Mouse (Mus musculus): ENCODE measurements around the gene Zdhhc13. TPM values are rescaled to one million over a fixed set of nuclear protein-coding genes. Genes with fewer than 3 reads are reported as not detected.

The Zdhhc13 gene
- polyA plus RNA-seq, 2 experiments, result 28.5 to 30.5 TPM

GRCm38 (mm10) chr7:48773333-48773732 is 15.5 kb upstream of the Zdhhc13 start:
- Histone ChIP-seq H3K27ac (replicated peaks; ENCODE audit: low read depth, low read length) (no peak overlapping the region), H3K4me3 (replicated peaks; ENCODE audit: low read length) (no peak overlapping the region), H3K9me3 (ENCODE audit: control insufficient read depth, low read length) (no peaks in the 10 kb centered on the region), H3K9ac (ENCODE audit: low read depth, low read length, severe bottlenecking) (no peak overlapping the region), H3K27me3 (ENCODE audit: control insufficient read depth, insufficient read depth, low read length) (no peaks in the 10 kb centered on the region), H3K36me3 (ENCODE audit: control insufficient read depth, insufficient read depth, low read length) (no peaks in the 10 kb centered on the region), H3K4me2 (replicated peaks; ENCODE audit: low read depth, low read length, severe bottlenecking) (no peak overlapping the region), H3K4me1 (ENCODE audit: control insufficient read depth, insufficient read depth, low read length) (no peaks in the 10 kb centered on the region)
- ATAC-seq (ENCODE audit: low FRiP score, low read depth) (no peak), DNase-seq (ENCODE audit: low spot score) (no peak)
- no peak for TF ChIP-seq POLR2A (IDR thresholded peaks at IDR 0.05; ENCODE audit: borderline replicate concordance, extremely low read depth, insufficient read depth, insufficient read length)
- 67% methylated on average over 5 of the region's 5 CpGs for WGBS

- Histone ChIP-seq H3K27ac (replicated peaks; ENCODE audit: low read depth, low read length) (no peak overlapping the region), H3K4me2 (replicated peaks; ENCODE audit: low read depth, low read length, severe bottlenecking) (no peak overlapping the region), H3K36me3 (ENCODE audit: control insufficient read depth, insufficient read depth, low read length) (no peaks in the 10 kb centered on the region), H3K4me1 (ENCODE audit: control insufficient read depth, insufficient read depth, low read length) (no peaks in the 10 kb centered on the region), H3K9me3 (ENCODE audit: control insufficient read depth, low read length) (no peaks in the 10 kb centered on the region), H3K27me3 (ENCODE audit: control insufficient read depth, insufficient read depth, low read length) (no peaks in the 10 kb centered on the region), H3K4me3 (replicated peaks; ENCODE audit: low read length) (no peak overlapping the region), H3K9ac (ENCODE audit: low read depth, low read length, severe bottlenecking) (no peak overlapping the region)
- WGBS, result 92% methylated on average over 1 of the region's 1 CpGs
- TF ChIP-seq POLR2A (IDR thresholded peaks at IDR 0.05; ENCODE audit: borderline replicate concordance, extremely low read depth, insufficient read depth, insufficient read length), result no peak
- DNase-seq (ENCODE audit: low spot score) (no peak), ATAC-seq (ENCODE audit: low FRiP score, low read depth) (no peak)
Observed at GRCm38 (mm10) chr7:48774633-48775032, 14.2 kb upstream of the Zdhhc13 start.

- ATAC-seq (ENCODE audit: low FRiP score, low read depth), result no peak
Observed at GRCm38 (mm10) chr7:48775436-48775835, 13.4 kb upstream of the Zdhhc13 start.

GRCm38 (mm10) chr7:48777721-48778504 is 10.9 kb upstream of the Zdhhc13 start:
- no peak overlapping the region for H3K4me3 ChIP-seq (replicated peaks; ENCODE audit: low read length)
- TF ChIP-seq POLR2A (IDR thresholded peaks at IDR 0.05; ENCODE audit: borderline replicate concordance, extremely low read depth, insufficient read depth, insufficient read length), result no peak
- WGBS, result 74% methylated on average over 8 of the region's 8 CpGs
- H3K36me3 ChIP-seq (ENCODE audit: control insufficient read depth, insufficient read depth, low read length), result no peaks in the 10 kb centered on the region
- DNase-seq (ENCODE audit: low spot score) (no peak), ATAC-seq (ENCODE audit: low FRiP score, low read depth) (no peak)
- H3K9me3 ChIP-seq (ENCODE audit: control insufficient read depth, low read length), result no peaks in the 10 kb centered on the region
- no peak overlapping the region for H3K27ac ChIP-seq (replicated peaks; ENCODE audit: low read depth, low read length)
- no peak overlapping the region for H3K4me2 ChIP-seq (replicated peaks; ENCODE audit: low read depth, low read length, severe bottlenecking)
- no peaks in the 10 kb centered on the region for H3K4me1 ChIP-seq (ENCODE audit: control insufficient read depth, insufficient read depth, low read length)
- no peak overlapping the region for H3K9ac ChIP-seq (ENCODE audit: low read depth, low read length, severe bottlenecking)
- no peaks in the 10 kb centered on the region for H3K27me3 ChIP-seq (ENCODE audit: control insufficient read depth, insufficient read depth, low read length)

More at GRCm38 (mm10) chr7:48775436-48775835, 13.4 kb upstream of the Zdhhc13 start:
- no peaks in the 10 kb centered on the region for H3K36me3 ChIP-seq (ENCODE audit: control insufficient read depth, insufficient read depth, low read length)
- no peaks in the 10 kb centered on the region for H3K4me1 ChIP-seq (ENCODE audit: control insufficient read depth, insufficient read depth, low read length)
- no peak for TF ChIP-seq POLR2A (IDR thresholded peaks at IDR 0.05; ENCODE audit: borderline replicate concordance, extremely low read depth, insufficient read depth, insufficient read length)
- H3K4me3 ChIP-seq (replicated peaks; ENCODE audit: low read length), result no peak overlapping the region
- WGBS, result 84% methylated on average over 1 of the region's 1 CpGs
- H3K9me3 ChIP-seq (ENCODE audit: control insufficient read depth, low read length), result no peaks in the 10 kb centered on the region
- DNase-seq (ENCODE audit: low spot score), result no peak
- H3K27ac ChIP-seq (replicated peaks; ENCODE audit: low read depth, low read length), result no peak overlapping the region
- H3K9ac ChIP-seq (ENCODE audit: low read depth, low read length, severe bottlenecking), result no peak overlapping the region
- H3K27me3 ChIP-seq (ENCODE audit: control insufficient read depth, insufficient read depth, low read length), result no peaks in the 10 kb centered on the region
- no peak overlapping the region for H3K4me2 ChIP-seq (replicated peaks; ENCODE audit: low read depth, low read length, severe bottlenecking)

GRCm38 (mm10) chr7:48779110-48779509 is 9.7 kb upstream of the Zdhhc13 start:
- Histone ChIP-seq H3K4me3 (replicated peaks; ENCODE audit: low read length) (no peak overlapping the region), H3K4me1 (ENCODE audit: control insufficient read depth, insufficient read depth, low read length) (no peaks in the 10 kb centered on the region), H3K27ac (replicated peaks; ENCODE audit: low read depth, low read length) (no peak overlapping the region), H3K4me2 (replicated peaks; ENCODE audit: low read depth, low read length, severe bottlenecking) (no peak overlapping the region), H3K9me3 (ENCODE audit: control insufficient read depth, low read length) (no peaks in the 10 kb centered on the region), H3K27me3 (ENCODE audit: control insufficient read depth, insufficient read depth, low read length) (no peaks in the 10 kb centered on the region), H3K36me3 (ENCODE audit: control insufficient read depth, insufficient read depth, low read length) (no peaks in the 10 kb centered on the region), H3K9ac (ENCODE audit: low read depth, low read length, severe bottlenecking) (no peak overlapping the region)
- WGBS, result 83% methylated on average over 3 of the region's 3 CpGs
- DNase-seq (ENCODE audit: low spot score) (no peak), ATAC-seq (ENCODE audit: low FRiP score, low read depth) (no peak)
- TF ChIP-seq POLR2A (IDR thresholded peaks at IDR 0.05; ENCODE audit: borderline replicate concordance, extremely low read depth, insufficient read depth, insufficient read length), result no peak
